Mouse (Mus musculus): ENCODE results near the gene Srl.

- TF ChIP-seq MYC (IDR thresholded peaks at IDR 0.05; ENCODE audit: low read depth, low read length): no peak
- TF ChIP-seq CTCF (IDR thresholded peaks at IDR 0.05 in 2 of 3, conservative IDR thresholded peaks at IDR 0.05 in 1 of 3; ENCODE audit: control insufficient read depth in 1 of 3, insufficient read depth in 1 of 3, low read depth in 2 of 3, low read length in 3 of 3, poor library complexity in 1 of 3, severe bottlenecking in 1 of 3): no peak
- TF ChIP-seq NELFE (IDR thresholded peaks at IDR 0.05; ENCODE audit: low read depth, low read length): no peak
- no peak for TF ChIP-seq JUND (IDR thresholded peaks at IDR 0.05; ENCODE audit: low read depth, low read length)
These were observed 42.8 kb upstream of the Srl start for GRCm38 (mm10) chr16:4584438-4584837.

Data from MEL (cell line).